Mouse (Mus musculus) stomach, postnatal 0 days (tissue): ENCODE data around the gene Gp1ba.

Experiments used
- CTCF ChIP-seq: IDR thresholded peaks from 2 replicates; pipeline ENCODE4 v1.5.1; 2016; ENCODE audit warnings: antibody characterized with exemption, low read depth, mild to moderate bottlenecking, moderate library complexity
- EP300 ChIP-seq: optimal IDR thresholded peaks from 2 replicates; pipeline ENCODE3; 2016; ENCODE audit warnings: antibody characterized with exemption

DNA sequence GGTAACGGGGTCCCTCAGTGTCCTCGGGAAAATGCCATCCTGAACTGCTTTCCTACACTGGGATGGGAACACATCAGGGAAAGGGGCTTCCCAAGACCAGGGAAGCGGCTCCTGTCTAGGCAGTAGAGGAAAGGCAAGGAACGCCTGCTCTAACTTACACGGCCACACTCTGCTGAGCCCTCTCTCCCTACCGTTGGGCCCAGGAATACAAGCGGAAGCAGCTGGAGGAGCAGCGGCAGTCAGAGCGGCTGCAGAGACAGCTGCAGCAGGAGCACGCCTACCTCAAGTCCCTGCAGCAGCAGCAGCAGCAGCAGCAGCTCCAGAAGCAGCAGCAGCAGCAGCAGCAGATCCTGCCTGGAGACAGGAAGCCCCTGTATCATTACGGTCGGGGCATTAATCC is 32.2 kb upstream of the Gp1ba start:
- TF ChIP-seq CTCF: no peak
- no peak for TF ChIP-seq EP300
